Mouse (Mus musculus): ENCODE data around the gene Slc9a5. TPM values are rescaled to one million over a fixed set of nuclear protein-coding genes. Genes with fewer than 3 reads are reported as not detected.

Gene Slc9a5
- total and polyA plus RNA-seq, 3 experiments = 0.36 to 1.7 (median 0.37) TPM

DNA sequence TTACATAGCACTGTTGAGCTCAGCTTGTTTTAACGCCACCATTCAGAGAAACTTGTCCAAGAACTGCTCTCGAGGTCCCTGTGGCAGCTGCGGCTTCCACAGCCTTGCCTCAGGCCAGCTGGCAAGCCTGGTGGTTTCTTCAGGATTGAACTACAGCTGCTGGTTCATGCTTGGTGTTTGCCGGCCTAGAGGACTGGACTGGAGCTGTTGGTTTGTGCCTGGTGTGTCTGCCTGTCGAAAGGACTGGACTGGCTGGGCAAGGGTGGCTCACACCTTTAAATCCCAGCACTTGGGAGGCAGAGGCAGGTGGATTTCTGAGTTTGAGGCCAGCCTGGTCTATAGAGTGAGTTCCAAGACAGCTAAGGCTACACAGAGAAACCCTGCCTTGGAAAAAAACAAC, 51.4 kb downstream of the Slc9a5 start:
- H3K4me3 ChIP-seq = no peak overlapping the region
- intact Hi-C loops (cut with DNase I) = no loop called here
- H3K36me3 ChIP-seq (ENCODE audit: control insufficient read depth, insufficient read depth, low read length) = no peaks in the 10 kb centered on the region
- no peak for TF ChIP-seq CTCF (IDR thresholded peaks at IDR 0.05)
- TF ChIP-seq EP300 (IDR thresholded peaks at IDR 0.05; ENCODE audit: insufficient read depth, low read depth, low read length) = no peak
- TF ChIP-seq POLR2A (IDR thresholded peaks at IDR 0.05; ENCODE audit: insufficient read depth, low read depth, low read length) = no peak
- WGBS = 85% methylated on average over 5 of the region's 5 CpGs
- DNase-seq = peak in 1 of 2 experiments; percentile 11
- no peaks in the 10 kb centered on the region for H3K4me1 ChIP-seq (ENCODE audit: control insufficient read depth, insufficient read depth, low read length)
- no peak overlapping the region for H3K9ac ChIP-seq (ENCODE audit: low read depth, low read length)
- H3K79me2 ChIP-seq (replicated peaks; ENCODE audit: control insufficient read depth, insufficient read depth, low read length) = no peaks in the 10 kb centered on the region
- H3K27me3 ChIP-seq (ENCODE audit: control insufficient read depth, insufficient read depth, low read length) = no peaks in the 10 kb centered on the region
- no peak overlapping the region for H3K27ac ChIP-seq

DNA sequence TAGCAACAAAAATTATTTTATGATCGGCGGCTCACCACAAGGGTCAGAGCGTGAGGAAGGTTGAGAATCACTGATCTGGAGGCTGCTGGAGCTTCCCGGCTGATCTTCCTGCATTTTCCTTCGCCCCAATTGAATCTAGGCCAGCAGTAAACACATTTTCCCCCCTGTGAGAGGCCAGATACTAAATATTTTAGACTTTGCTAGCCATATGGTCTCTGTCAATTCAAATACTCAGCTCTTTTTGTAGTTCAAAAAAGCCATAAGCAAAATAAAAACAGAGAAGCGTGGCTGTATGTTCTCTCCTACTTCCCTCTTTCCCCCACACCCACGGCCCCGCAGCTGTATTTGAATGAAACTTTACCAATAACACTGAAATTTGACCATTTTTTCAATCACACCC, 54.8 kb downstream of the Slc9a5 start:
- 81% methylated on average over 8 of the region's 8 CpGs for WGBS
- intact Hi-C loops (cut with DNase I) = no loop called here
- TF ChIP-seq EP300 (IDR thresholded peaks at IDR 0.05; ENCODE audit: insufficient read depth, low read depth, low read length) (no peak), CTCF (IDR thresholded peaks at IDR 0.05) (no peak)

DNA sequence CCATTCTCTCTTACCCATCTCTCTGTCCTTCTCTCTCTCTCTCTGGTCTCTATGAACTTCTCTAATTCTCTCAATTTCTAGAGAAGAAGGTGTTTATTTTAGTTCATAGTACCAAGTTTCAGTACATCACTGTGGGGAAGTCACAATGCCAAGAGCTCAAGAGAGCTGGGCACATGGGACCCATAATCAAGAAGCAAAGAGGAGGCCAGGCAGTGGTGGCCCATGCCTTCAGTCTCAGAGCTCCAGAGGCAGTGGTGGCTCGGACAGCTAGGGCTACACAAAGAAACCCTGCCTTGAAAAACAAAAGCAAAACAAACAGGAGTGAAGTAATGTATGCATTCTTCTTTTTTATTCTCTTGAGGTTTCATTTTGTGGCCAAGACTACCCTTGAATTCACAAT, 55.9 kb downstream of the Slc9a5 start:
- Histone ChIP-seq H3K79me2 (replicated peaks; ENCODE audit: control insufficient read depth, insufficient read depth, low read length) (no peaks in the 10 kb centered on the region), H3K27ac (no peak overlapping the region), H3K36me3 (ENCODE audit: control insufficient read depth, insufficient read depth, low read length) (no peaks in the 10 kb centered on the region), H3K27me3 (ENCODE audit: control insufficient read depth, insufficient read depth, low read length) (no peaks in the 10 kb centered on the region), H3K4me3 (no peak overlapping the region), H3K4me1 (ENCODE audit: control insufficient read depth, insufficient read depth, low read length) (no peaks in the 10 kb centered on the region), H3K9ac (ENCODE audit: low read depth, low read length) (no peak overlapping the region)
- DNase-seq = no peak
- TF ChIP-seq POLR2A (IDR thresholded peaks at IDR 0.05; ENCODE audit: insufficient read depth, low read depth, low read length) (no peak), EP300 (IDR thresholded peaks at IDR 0.05; ENCODE audit: insufficient read depth, low read depth, low read length) (no peak), CTCF (IDR thresholded peaks at IDR 0.05) (no peak)
- intact Hi-C loops (cut with DNase I) = no loop called here
- WGBS = 69% methylated on average over 1 of the region's 1 CpGs

More for the DNA sequence above, 54.8 kb downstream of the Slc9a5 start:
- Histone ChIP-seq H3K27me3 (ENCODE audit: control insufficient read depth, insufficient read depth, low read length) (no peaks in the 10 kb centered on the region), H3K27ac (no peak overlapping the region), H3K4me3 (no peak overlapping the region), H3K4me1 (ENCODE audit: control insufficient read depth, insufficient read depth, low read length) (no peaks in the 10 kb centered on the region), H3K79me2 (replicated peaks; ENCODE audit: control insufficient read depth, insufficient read depth, low read length) (no peaks in the 10 kb centered on the region), H3K36me3 (ENCODE audit: control insufficient read depth, insufficient read depth, low read length) (no peaks in the 10 kb centered on the region), H3K9ac (ENCODE audit: low read depth, low read length) (no peak overlapping the region)
- DNase-seq = no peak

DNA sequence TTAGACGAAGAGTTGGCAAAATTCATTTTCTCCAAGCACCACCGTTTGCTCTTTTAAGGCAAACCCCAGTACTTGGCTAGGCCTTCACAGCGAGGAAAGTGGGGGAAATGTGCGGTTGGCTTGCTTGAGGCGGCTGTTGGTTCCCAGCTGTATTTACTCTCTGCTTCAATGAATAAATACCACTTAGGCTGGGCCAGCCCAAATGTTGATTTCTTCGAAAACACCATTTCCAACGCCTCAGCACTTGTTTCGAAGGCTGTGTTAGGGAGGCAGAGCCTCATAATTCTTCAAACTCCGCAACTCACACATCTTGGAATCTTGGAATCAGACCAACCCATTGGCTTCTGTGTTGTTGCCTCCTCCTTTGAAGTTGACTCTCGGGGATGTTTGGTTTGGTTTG, 57.8 kb downstream of the Slc9a5 start:
- no peaks in the 10 kb centered on the region for H3K4me1 ChIP-seq (ENCODE audit: control insufficient read depth, insufficient read depth, low read length)
- H3K4me3 ChIP-seq = no peak overlapping the region
- no peak for TF ChIP-seq CTCF (IDR thresholded peaks at IDR 0.05)
- no peak for TF ChIP-seq EP300 (IDR thresholded peaks at IDR 0.05; ENCODE audit: insufficient read depth, low read depth, low read length)
- no peak for TF ChIP-seq POLR2A (IDR thresholded peaks at IDR 0.05; ENCODE audit: insufficient read depth, low read depth, low read length)
- H3K36me3 ChIP-seq (ENCODE audit: control insufficient read depth, insufficient read depth, low read length) = no peaks in the 10 kb centered on the region
- no peaks in the 10 kb centered on the region for H3K27me3 ChIP-seq (ENCODE audit: control insufficient read depth, insufficient read depth, low read length)
- H3K9ac ChIP-seq (ENCODE audit: low read depth, low read length) = no peak overlapping the region
- peak in 1 of 2 experiments; percentile 9 for DNase-seq
- intact Hi-C loops (cut with DNase I) = no loop called here
- H3K27ac ChIP-seq = no peak overlapping the region
- no peaks in the 10 kb centered on the region for H3K79me2 ChIP-seq (replicated peaks; ENCODE audit: control insufficient read depth, insufficient read depth, low read length)
- 75% methylated on average over 10 of the region's 10 CpGs for WGBS

DNA sequence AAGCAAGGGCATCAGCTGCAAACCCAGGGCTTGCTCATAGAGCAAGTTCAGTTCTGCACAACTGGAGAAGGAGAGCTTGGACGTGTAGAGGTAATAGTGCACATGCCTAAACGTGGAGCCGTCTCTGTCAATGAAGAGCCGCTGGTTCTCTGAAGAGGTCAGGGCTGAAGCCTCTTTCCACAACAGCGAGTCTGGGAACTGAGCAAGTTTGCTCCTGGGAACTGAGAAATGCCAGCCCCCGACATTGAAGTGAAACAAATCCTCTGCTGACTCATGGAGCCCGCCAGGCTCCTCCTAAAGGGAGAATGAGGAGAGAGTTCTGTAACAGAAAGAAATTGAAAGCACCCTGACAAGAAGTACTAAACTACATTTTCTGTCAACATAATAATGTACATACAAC, 59.7 kb downstream of the Slc9a5 start:
- no peak for TF ChIP-seq CTCF (IDR thresholded peaks at IDR 0.05)
- Histone ChIP-seq H3K4me3 (no peak overlapping the region), H3K4me1 (ENCODE audit: control insufficient read depth, insufficient read depth, low read length) (no peaks in the 10 kb centered on the region), H3K27ac (no peak overlapping the region), H3K36me3 (ENCODE audit: control insufficient read depth, insufficient read depth, low read length) (no peaks in the 10 kb centered on the region), H3K27me3 (ENCODE audit: control insufficient read depth, insufficient read depth, low read length) (no peaks in the 10 kb centered on the region), H3K79me2 (replicated peaks; ENCODE audit: control insufficient read depth, insufficient read depth, low read length) (no peaks in the 10 kb centered on the region), H3K9ac (ENCODE audit: low read depth, low read length) (no peak overlapping the region)
- peak in 1 of 2 experiments; percentile 12 for DNase-seq
- 67% methylated on average over 7 of the region's 7 CpGs for WGBS
- intact Hi-C loops (cut with DNase I) = no loop called here

DNA sequence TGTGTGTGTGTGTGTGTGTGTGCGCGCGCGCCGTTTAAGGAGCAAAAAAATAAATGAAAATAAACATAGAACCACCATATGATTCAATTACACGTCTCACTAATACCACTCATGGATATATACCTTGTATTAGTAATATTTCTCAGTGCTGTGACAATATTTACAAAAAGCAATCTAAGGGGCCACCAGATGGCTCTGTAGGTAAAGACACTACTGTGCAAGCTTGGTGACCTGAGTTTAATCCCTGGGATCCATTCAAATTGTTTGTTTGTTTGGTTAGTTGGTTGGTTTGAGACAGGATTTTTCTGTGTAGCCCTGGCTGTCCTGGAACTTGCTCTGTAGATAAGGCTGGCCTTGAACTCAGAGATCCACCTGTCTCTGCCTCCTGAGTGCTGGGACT, 61.3 kb downstream of the Slc9a5 start:
- TF ChIP-seq EP300 (IDR thresholded peaks at IDR 0.05; ENCODE audit: insufficient read depth, low read depth, low read length) (no peak), POLR2A (IDR thresholded peaks at IDR 0.05; ENCODE audit: insufficient read depth, low read depth, low read length) (no peak), CTCF (IDR thresholded peaks at IDR 0.05) (peak; percentile 55)
- Histone ChIP-seq H3K27me3 (ENCODE audit: control insufficient read depth, insufficient read depth, low read length) (peaks cover 2% of the 10 kb centered on the region; the same call in 1 of the 2 replicates), H3K27ac (no peak overlapping the region), H3K9ac (ENCODE audit: low read depth, low read length) (no peak overlapping the region), H3K79me2 (replicated peaks; ENCODE audit: control insufficient read depth, insufficient read depth, low read length) (no peaks in the 10 kb centered on the region), H3K4me1 (ENCODE audit: control insufficient read depth, insufficient read depth, low read length) (peaks cover 3% of the 10 kb centered on the region), H3K36me3 (ENCODE audit: control insufficient read depth, insufficient read depth, low read length) (no peaks in the 10 kb centered on the region), H3K4me3 (no peak overlapping the region)
- intact Hi-C loops (cut with DNase I) = loop anchor here (5.0 kb wide), 2 partner anchors 42 to 142 kb away; no protein-coding TSS in a partner anchor
- DNase-seq = peak in 1 of 2 experiments; percentile 9
- 92% methylated on average over 6 of the region's 6 CpGs for WGBS

Measured in heart, adult 2 months (tissue).